Mouse (Mus musculus): ENCODE measurements around the gene Zfp983.

- TF ChIP-seq CTCF (conservative IDR thresholded peaks at IDR 0.05; ENCODE audit: insufficient read depth, insufficient read length, low read depth, low read length) (no peak), POLR2A (IDR thresholded peaks at IDR 0.05; ENCODE audit: low read depth, low read length) (no peak)
These were observed 57.0 kb downstream of the Zfp983 start, which contains the start of gene Zfp760 for GRCm38 (mm10) chr17:21707343-21707996.
